Mouse (Mus musculus) lung, postnatal 14 days (tissue): Measurements from ENCODE around the gene Mdn1.

ENCODE experiments used
- DNase-seq: peaks from one replicate; pipeline ENCODE4 v3.0.0; 2021

The Mdn1 gene

GRCm38 (mm10) chr4:32656918-32657662 lies at the start of gene Mdn1:
Mdn1 (plus strand) TSS chr4:32657119.
- DNase-seq: peak; percentile 96

- peak; percentile 99 for DNase-seq
These were observed 41.7 kb upstream of the Mdn1 start, which contains the start of gene Casp8ap2 for GRCm38 (mm10) chr4:32615034-32615881. Casp8ap2 (plus strand) TSS chr4:32615451.

GRCm38 (mm10) chr4:32621637-32622036 lies 35.3 kb upstream of the Mdn1 start:
- DNase-seq: peak; percentile 6

DNA sequence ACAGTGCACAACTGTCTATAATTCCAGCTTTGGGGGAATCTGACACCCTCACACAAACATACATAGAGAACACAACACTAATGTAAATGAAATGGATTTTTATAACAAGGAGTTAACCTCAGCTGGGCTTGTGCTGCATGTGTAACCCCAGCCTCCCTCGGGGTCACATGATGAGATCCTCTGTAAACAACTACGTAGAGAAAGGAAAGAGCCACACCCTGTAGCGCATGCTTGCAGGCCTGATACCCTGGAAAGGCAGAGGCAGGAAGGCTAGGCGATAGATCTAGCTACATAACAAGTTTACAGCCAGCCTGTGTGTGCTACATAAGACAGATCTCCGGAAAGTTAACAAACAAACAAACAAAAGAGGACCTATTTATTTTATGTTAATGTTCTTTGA lies 5.2 kb upstream of the Mdn1 start:
- no peak for DNase-seq

- no peak for DNase-seq
These were observed 594 bp upstream of the Mdn1 start for GRCm38 (mm10) chr4:32656146-32656904.

GRCm38 (mm10) chr4:32665843-32666242 lies 8.9 kb downstream of the Mdn1 start:
- DNase-seq: no peak

DNA sequence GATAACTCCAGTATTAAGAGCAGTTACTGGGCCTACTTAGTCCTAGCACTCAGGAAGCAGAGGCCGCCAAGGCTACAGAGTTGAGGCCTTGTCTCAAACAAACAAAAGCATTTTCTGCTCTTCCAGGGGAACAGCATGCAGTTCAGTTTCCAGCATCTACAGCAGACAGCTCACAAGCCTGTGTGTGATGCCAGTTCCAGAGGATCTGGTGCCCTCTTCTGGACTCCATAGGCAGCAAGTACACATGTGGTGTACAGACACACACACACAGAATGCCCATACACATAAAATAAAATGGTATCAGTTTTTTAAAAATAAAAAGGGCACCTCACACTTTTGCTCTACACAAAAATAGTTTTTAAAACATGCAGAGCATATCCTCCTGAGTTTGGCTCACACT lies 11.4 kb downstream of the Mdn1 start:
- DNase-seq: no peak

- DNase-seq: no peak
These were observed 12.9 kb downstream of the Mdn1 start for GRCm38 (mm10) chr4:32669825-32670224.

GRCm38 (mm10) chr4:32674025-32674424 lies 17.1 kb downstream of the Mdn1 start:
- DNase-seq: no peak

DNA sequence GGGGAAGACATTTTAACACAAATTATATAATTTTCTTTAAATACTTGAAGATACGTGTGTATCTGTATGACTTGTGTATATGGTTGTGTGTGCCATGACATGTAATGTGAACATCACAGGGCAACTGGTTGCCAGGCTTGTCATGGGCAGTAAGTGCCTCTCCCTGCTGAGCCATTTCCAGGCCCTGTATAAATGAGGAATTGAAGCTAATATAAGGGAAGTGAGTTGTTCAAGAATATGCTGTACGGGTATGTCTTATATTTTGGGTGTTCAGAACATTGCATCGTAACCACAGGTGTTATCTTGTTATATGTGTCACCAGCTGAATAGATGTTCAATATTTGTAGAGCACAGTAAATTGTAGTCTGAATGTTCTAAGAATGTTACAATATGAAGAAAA lies 20.6 kb downstream of the Mdn1 start:
- DNase-seq: no peak

GRCm38 (mm10) chr4:32680843-32681242 lies 23.9 kb downstream of the Mdn1 start:
- DNase-seq: no peak

- DNase-seq: no peak
These were observed 25.6 kb downstream of the Mdn1 start for GRCm38 (mm10) chr4:32682471-32682870.

GRCm38 (mm10) chr4:32683061-32683582 lies 26.2 kb downstream of the Mdn1 start:
- no peak for DNase-seq

DNA sequence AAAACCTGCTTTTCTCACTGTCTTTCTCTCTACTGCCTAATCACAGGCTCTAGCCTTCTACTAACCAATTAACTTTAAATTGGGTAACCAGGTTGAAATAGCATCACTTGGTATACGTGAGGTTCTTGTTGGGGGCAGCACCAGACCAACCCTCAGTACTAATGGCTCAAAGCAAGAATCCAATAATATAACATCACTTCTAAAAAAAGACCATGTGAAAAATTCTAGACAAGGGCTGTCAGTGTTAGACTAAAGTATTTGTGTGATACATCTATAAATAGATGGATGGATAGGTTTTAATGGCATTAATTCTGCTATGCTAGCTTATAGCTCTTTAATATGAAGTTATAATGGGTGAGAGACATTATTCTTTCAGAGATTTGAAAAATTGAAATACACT lies 60.8 kb downstream of the Mdn1 start:
- DNase-seq: no peak

GRCm38 (mm10) chr4:32745394-32745793 lies 88.5 kb downstream of the Mdn1 start:
- DNase-seq: no peak

DNA sequence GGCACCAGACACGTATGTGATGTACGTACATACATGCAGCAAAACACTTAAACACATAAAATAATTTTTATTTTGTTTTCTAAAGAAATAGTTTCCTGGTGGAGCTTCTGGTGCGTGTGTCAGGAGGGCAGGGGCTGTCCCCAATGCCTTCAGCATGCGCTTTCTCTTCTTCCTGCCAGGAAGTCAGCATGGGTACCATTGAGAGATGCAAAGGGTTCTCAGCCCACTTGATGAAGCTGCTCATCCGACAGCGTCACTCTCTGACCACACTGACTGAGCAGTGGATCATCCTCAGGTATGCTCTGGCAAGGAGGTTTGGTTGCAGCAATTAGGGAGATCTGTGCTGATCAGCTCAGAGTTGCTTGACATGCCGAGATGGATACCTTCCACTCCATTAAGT lies 91.5 kb downstream of the Mdn1 start:
- DNase-seq: no peak

GRCm38 (mm10) chr4:32750711-32751110 lies 93.8 kb downstream of the Mdn1 start:
- DNase-seq: no peak

- no peak for DNase-seq
These were observed 100.5 kb downstream of the Mdn1 start for GRCm38 (mm10) chr4:32757430-32757829.

DNA sequence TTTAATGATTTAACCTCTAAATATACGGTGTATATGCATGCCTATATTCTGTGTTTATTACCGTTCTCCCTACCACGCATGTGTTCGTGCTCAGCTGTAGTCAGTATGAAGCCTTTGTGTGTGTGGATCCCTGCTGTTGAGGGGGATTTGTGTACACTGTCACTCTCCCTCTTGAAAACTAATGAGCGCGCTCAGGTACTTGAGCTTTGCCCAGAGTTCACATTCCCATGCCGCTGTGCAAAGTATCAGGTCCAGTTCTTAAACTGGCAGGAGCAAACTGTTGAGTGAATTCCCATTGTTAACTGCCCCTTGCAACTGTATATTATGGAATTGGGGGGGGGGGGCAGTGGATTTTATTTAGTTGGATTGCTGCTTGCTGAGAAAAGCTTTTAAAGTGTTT lies 110.6 kb downstream of the Mdn1 start:
- no peak for DNase-seq

DNA sequence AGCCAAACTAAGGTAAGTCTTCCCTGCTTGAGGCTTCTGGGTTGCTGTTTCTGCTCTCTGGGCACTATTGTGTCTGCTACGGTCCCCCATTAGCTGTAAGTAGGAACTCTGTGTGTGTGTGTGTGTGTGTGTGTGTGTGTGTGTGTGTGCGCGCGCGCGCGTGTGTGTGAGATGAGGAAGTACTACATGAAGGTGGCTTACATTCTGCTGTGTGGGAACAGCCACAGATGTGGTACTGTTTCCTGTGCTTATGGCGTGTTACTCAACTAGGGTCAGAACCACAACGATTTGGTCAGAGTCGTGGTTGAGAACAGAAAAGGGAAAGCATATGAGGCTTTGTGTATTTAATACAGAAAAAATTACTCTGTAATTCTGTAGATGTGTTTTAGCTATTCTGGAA lies 111.1 kb downstream of the Mdn1 start:
- peak; percentile 1 for DNase-seq

DNA sequence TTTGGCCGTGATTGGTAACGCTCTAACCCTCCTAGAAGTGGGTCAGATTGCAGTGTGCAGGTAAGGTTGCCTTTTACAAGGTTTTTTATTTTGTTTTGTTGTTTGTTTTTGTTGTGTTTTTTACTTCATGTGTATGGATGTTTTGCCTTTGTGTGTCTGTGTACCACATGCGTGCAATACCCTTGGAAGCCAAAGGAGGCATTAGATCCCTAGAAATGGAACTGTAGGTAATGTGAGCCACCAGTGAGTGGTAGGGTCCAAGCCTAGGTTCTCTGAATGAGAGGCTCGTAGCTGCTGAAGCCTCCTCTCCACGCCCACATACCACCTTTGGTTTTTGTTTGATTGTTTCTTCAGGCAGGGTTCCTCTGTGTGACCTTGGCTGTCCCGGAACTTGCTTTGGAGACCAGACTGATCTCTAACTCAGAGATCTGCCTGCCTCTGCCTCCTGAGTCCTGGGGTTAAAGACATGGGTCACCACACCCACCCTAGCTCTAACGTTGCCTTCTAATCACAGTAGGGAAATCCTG lies 113.4 kb downstream of the Mdn1 start:
- no peak for DNase-seq

DNA sequence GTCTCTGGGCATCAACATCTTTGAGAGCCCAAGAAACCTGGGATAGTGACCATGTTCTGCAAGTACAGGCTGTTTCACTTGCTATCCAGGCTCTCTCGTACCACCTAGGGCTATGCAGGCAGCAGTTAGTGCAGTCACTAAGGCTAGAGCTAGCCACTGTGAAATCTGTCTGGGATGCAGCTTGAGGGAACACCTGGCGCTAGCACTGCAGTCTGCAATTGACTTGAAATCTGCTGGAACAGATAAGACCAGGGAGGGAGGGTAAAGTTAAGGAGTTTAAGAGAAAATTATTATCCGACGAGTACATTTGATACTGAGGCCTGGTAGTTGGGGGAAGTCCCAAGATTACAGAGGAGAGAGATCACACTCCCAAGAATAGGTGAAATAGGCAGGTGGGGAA lies 123.1 kb downstream of the Mdn1 start:
- DNase-seq: no peak

GRCm38 (mm10) chr4:32787110-32787509 lies 130.2 kb downstream of the Mdn1 start:
- no peak for DNase-seq
